ENCODE assay signal across 22 mouse cellular contexts in genomic region chr2:18686826-18687519, GRCm38 (mm10). TPM values are rescaled to one million over a fixed set of nuclear protein-coding genes. Genes with fewer than 3 reads are reported as not detected.
DNase-seq lines count a peak whose midpoint lies in the region; ATAC-seq and TF ChIP-seq lines count a peak whose summit lies in the region.
"Had no signal": no experiment of that assay in that cellular context is flagged by ENCODE, and none has a peak within 500 bp of the region (broad histone marks: within the 10 kb centered on the region; RNA-seq: fewer than 3 reads in every experiment).

No protein-coding gene starts in this region.

- H3K79me2 ChIP-seq in heart, adult 2 months (replicated peaks; ENCODE audit: control insufficient read depth, insufficient read depth, low read length) = no peaks in the 10 kb centered on the region

- TF ChIP-seq POLR2A in heart, adult 2 months (IDR thresholded peaks at IDR 0.05; ENCODE audit: insufficient read depth, low read depth, low read length) = no peak

- no peak overlapping the region for H3K4me2 ChIP-seq in limb, embryonic 11.5 days (ENCODE audit: low read depth, severe bottlenecking)
- H3K4me2 ChIP-seq: embryonic facial prominence, embryonic 13.5 days; forebrain, embryonic 12.5 days; hindbrain, embryonic 15.5 days; intestine, embryonic 15.5 days had no signal

- ATAC-seq in limb, embryonic 11.5 days (ENCODE audit: insufficient number of reproducible peaks, low FRiP score, low TSS enrichment, low read depth) = no peak
- ATAC-seq: forebrain, embryonic 16.5 days; intestine, embryonic 15.5 days had no signal

- no peaks in the 10 kb centered on the region for H3K9me3 ChIP-seq in heart, embryonic 10.5 days
- no peaks in the 10 kb centered on the region for H3K9me3 ChIP-seq in limb, embryonic 11.5 days (ENCODE audit: control insufficient read depth, low read length)
- H3K9me3 ChIP-seq in limb, embryonic 10.5 days (replicated peaks) = no peaks in the 10 kb centered on the region
- H3K9me3 ChIP-seq: embryonic facial prominence, embryonic 13.5 days; forebrain, embryonic 12.5 days; hindbrain, embryonic 15.5 days; intestine, embryonic 15.5 days had no signal

- no peak overlapping the region for H3K9ac ChIP-seq in heart, adult 2 months (ENCODE audit: low read depth, low read length)
- H3K9ac ChIP-seq in limb, embryonic 11.5 days (ENCODE audit: low read length) = no peak overlapping the region
- H3K9ac ChIP-seq: embryonic facial prominence, embryonic 13.5 days; forebrain, embryonic 12.5 days; hindbrain, embryonic 15.5 days; intestine, embryonic 15.5 days had no signal

- TF ChIP-seq CTCF in heart, adult 2 months (IDR thresholded peaks at IDR 0.05) = no peak

- H3K4me1 ChIP-seq in heart, embryonic 10.5 days = peaks cover 20% of the 10 kb centered on the region
- peaks cover 3% of the 10 kb centered on the region; the same call in 1 of the 2 replicates for H3K4me1 ChIP-seq in heart, adult 2 months (ENCODE audit: control insufficient read depth, insufficient read depth, low read length)
- H3K4me1 ChIP-seq in limb, embryonic 11.5 days (ENCODE audit: control insufficient read depth, insufficient read depth, low read length) = peaks cover 11% of the 10 kb centered on the region
- H3K4me1 ChIP-seq in limb, embryonic 10.5 days = peaks cover 20% of the 10 kb centered on the region

- H3K36me3 ChIP-seq in heart, embryonic 10.5 days = peaks cover 22% of the 10 kb centered on the region
- H3K36me3 ChIP-seq in heart, adult 2 months (ENCODE audit: control insufficient read depth, insufficient read depth, low read length) = no peaks in the 10 kb centered on the region; the same call in 1 of the 2 replicates
- H3K36me3 ChIP-seq in limb, embryonic 11.5 days (ENCODE audit: control insufficient read depth, insufficient read depth, low read length) = no peaks in the 10 kb centered on the region
- peaks cover 26% of the 10 kb centered on the region for H3K36me3 ChIP-seq in limb, embryonic 10.5 days
- H3K36me3 ChIP-seq: intestine, embryonic 15.5 days had no signal

- 10% methylated on average over 8 of the region's 8 CpGs for WGBS in heart, embryonic 10.5 days
- 93% methylated on average over 8 of the region's 8 CpGs for WGBS in heart, adult 2 months
- 3% methylated on average over 8 of the region's 8 CpGs for WGBS in limb, embryonic 11.5 days
- WGBS in limb, embryonic 10.5 days = 3% methylated on average over 8 of the region's 8 CpGs

- H3K4me3 ChIP-seq in heart, embryonic 10.5 days = no peak overlapping the region
- no peak overlapping the region for H3K4me3 ChIP-seq in heart, adult 2 months
- H3K4me3 ChIP-seq in limb, embryonic 11.5 days (ENCODE audit: low read depth, low read length) = no peak overlapping the region
- no peak overlapping the region for H3K4me3 ChIP-seq in limb, embryonic 10.5 days
- H3K4me3 ChIP-seq: embryonic facial prominence, embryonic 13.5 days; forebrain, embryonic 12.5 days; hindbrain, embryonic 15.5 days; intestine, embryonic 15.5 days had no signal

- no peak overlapping the region for H3K27ac ChIP-seq in heart, embryonic 10.5 days
- H3K27ac ChIP-seq in heart, adult 2 months = no peak overlapping the region
- H3K27ac ChIP-seq in limb, embryonic 11.5 days (replicated peaks; ENCODE audit: low read depth, low read length) = no peak overlapping the region
- no peak overlapping the region for H3K27ac ChIP-seq in limb, embryonic 10.5 days
- H3K27ac ChIP-seq: embryonic facial prominence, embryonic 13.5 days; forebrain, embryonic 12.5 days; hindbrain, embryonic 15.5 days; intestine, embryonic 15.5 days had no signal

- DNase-seq in heart, embryonic 10.5 days (ENCODE audit: low spot score) = peak; percentile 54
- DNase-seq in heart, adult 2 months = no peak
- DNase-seq in limb, embryonic 11.5 days (ENCODE audit: low spot score) = peak; percentile 29
- DNase-seq in limb, embryonic 10.5 days (ENCODE audit: low spot score) = no peak
- peak; percentile 62 for DNase-seq in ES-CJ7 (ENCODE audit: low read depth, low spot score)
- DNase-seq in ZHBTc4 (ENCODE audit: low read depth, low spot score) = peak; percentile 19
- no peak for DNase-seq in frontal cortex, postnatal 36 days (ENCODE audit: low spot score in 2 of 2)
- DNase-seq: adrenal gland, postnatal 10 days; cerebellum, adult 11-12 months; cerebellum, adult 9-11 months; cerebellum, postnatal 36 days; gastrocnemius, postnatal 25 days; heart, postnatal 10 days; heart, postnatal 4 days; kidney, adult 2 months had no signal

- peaks cover 91% of the 10 kb centered on the region for H3K27me3 ChIP-seq in heart, embryonic 10.5 days (ENCODE audit: insufficient read depth, poor library complexity, severe bottlenecking)
- H3K27me3 ChIP-seq in heart, adult 2 months (ENCODE audit: control insufficient read depth, insufficient read depth, low read length) = peaks cover 20% of the 10 kb centered on the region
- H3K27me3 ChIP-seq in limb, embryonic 11.5 days (ENCODE audit: control insufficient read depth, insufficient read depth, low read length) = peaks cover 48% of the 10 kb centered on the region
- H3K27me3 ChIP-seq in limb, embryonic 10.5 days (ENCODE audit: low read depth, poor library complexity, severe bottlenecking) = peaks cover 100% of the 10 kb centered on the region

- intact Hi-C loops in heart, adult 2 months (cut with DNase I) = no loop called here

- TF ChIP-seq EP300 in heart, adult 2 months (IDR thresholded peaks at IDR 0.05; ENCODE audit: insufficient read depth, low read depth, low read length) = no peak

RNA-seq across cellular contexts. Expression of gene Spag6, which starts 6.9 kb away (rescaled TPM):
- not detected in 2 replicates for polyA plus RNA-seq in heart, embryonic 10.5 days (2016; fragmentation: Nextera tagmentation; extraction: Ambion mirVana)
- under 1 TPM; 0.26 to 0.36 TPM for total RNA-seq in heart, adult 2 months (2021)
- 0.20 and 0.32 TPM in 2 replicates for polyA plus RNA-seq in heart, adult 2 months (2012; rRNA removed)
- 0.10 TPM in 1 of 2 replicates, not detected in the other for polyA plus RNA-seq in limb, embryonic 11.5 days (2014; fragmentation: Nextera tagmentation; extraction: Ambion mirVana)
- polyA plus RNA-seq in limb, embryonic 10.5 days (2016; fragmentation: Nextera tagmentation; extraction: Ambion mirVana) = not detected in 2 replicates
- total RNA-seq: ES-E14; granulocyte monocyte progenitor cell, adult 5-6 weeks had no signal
- polyA plus RNA-seq: forebrain, embryonic 16.5 days had no signal

RNA-seq across cellular contexts. Expression of gene Bmi1, which starts 10.2 kb away (rescaled TPM):
- polyA plus RNA-seq in heart, embryonic 10.5 days (2016; fragmentation: Nextera tagmentation; extraction: Ambion mirVana) = 10.0 and 16.0 TPM in 2 replicates
- total RNA-seq in heart, adult 2 months (2021) = 10 to 100 TPM; 59.2 to 70.6 TPM
- 22.3 and 54.4 TPM in 2 replicates for polyA plus RNA-seq in heart, adult 2 months (2012; rRNA removed)
- polyA plus RNA-seq in limb, embryonic 11.5 days (2014; fragmentation: Nextera tagmentation; extraction: Ambion mirVana) = 31.4 and 34.4 TPM in 2 replicates
- 16.9 and 22.3 TPM in 2 replicates for polyA plus RNA-seq in limb, embryonic 10.5 days (2016; fragmentation: Nextera tagmentation; extraction: Ambion mirVana)

RNA-seq across cellular contexts. Expression of gene Commd3, which starts 14.8 kb away (rescaled TPM):
- 106 and 113 TPM in 2 replicates for polyA plus RNA-seq in heart, embryonic 10.5 days (2016; fragmentation: Nextera tagmentation; extraction: Ambion mirVana)
- total RNA-seq in heart, adult 2 months (2021) = 100 to 1,000 TPM in 1 of 2 experiments, 10 to 100 TPM in 1; 95.0 to 102 TPM
- 53.1 and 87.5 TPM in 2 replicates for polyA plus RNA-seq in heart, adult 2 months (2012; rRNA removed)
- polyA plus RNA-seq in limb, embryonic 11.5 days (2014; fragmentation: Nextera tagmentation; extraction: Ambion mirVana) = 174 and 187 TPM in 2 replicates
- 96.0 and 135 TPM in 2 replicates for polyA plus RNA-seq in limb, embryonic 10.5 days (2016; fragmentation: Nextera tagmentation; extraction: Ambion mirVana)

Comparison
In these comparisons a context has a peak if more than half of its experiments do, and no peak if none do; other contexts are left out.
1. DNase-seq: peak in heart, embryonic 10.5 days (single experiment), limb, embryonic 11.5 days (single experiment), ES-CJ7 (single experiment) and ZHBTc4 (single experiment); none in heart, adult 2 months (0 of 2), limb, embryonic 10.5 days (single experiment) and frontal cortex, postnatal 36 days (0 of 2).